Mouse (Mus musculus) B cell, adult 2 months (primary cell): Measurements from ENCODE around the gene Acox2.
A peak's percentile ranks its signal among the peaks of the same experiment; 100 is the strongest.

ENCODE experiments used
- DNase-seq, 2 experiments: peaks; one replicate each; pipeline ENCODE4 v3.0.0; 2022

Acox2 gene

DNA sequence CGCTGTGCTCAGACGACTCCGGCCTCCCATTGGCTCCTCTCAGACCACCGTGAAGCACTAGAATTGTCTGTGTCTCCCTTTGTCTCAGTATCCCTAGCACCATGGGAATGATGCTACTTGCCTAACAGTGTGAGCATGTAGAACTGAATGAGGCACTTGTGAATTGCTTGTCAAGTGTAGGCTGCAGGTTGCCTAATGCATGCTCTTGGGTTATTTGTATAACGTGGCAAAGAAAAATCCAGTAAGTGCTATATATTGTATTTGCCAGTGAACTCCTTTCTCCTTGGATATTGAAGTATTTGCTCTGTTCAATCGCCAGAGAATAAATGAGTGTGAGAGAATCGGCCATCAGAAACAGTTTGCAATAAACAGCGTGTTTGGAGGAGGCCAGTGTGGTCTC is 12.3 kb downstream of the Acox2 start:
- no peak for DNase-seq

DNA sequence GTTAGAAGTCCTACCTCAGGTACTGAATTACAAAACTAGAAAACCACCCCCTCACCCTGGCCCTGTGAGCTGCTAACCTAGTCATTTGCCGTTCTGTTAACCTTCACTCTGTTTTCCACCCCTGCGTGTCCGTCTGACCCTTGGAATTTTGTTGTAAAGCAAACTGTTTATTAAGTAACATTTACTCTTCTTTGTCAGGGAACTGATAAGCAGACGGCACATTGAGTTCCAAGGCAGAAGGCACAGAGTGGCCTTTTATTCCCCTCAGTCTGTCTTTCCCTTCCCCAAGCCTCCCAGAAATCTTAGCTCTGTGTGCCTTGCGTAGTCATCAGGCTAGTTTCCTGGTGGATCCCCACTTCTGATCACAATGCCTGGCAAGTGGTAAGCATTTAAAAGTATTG is 14.9 kb downstream of the Acox2 start:
- DNase-seq, result no peak

DNA sequence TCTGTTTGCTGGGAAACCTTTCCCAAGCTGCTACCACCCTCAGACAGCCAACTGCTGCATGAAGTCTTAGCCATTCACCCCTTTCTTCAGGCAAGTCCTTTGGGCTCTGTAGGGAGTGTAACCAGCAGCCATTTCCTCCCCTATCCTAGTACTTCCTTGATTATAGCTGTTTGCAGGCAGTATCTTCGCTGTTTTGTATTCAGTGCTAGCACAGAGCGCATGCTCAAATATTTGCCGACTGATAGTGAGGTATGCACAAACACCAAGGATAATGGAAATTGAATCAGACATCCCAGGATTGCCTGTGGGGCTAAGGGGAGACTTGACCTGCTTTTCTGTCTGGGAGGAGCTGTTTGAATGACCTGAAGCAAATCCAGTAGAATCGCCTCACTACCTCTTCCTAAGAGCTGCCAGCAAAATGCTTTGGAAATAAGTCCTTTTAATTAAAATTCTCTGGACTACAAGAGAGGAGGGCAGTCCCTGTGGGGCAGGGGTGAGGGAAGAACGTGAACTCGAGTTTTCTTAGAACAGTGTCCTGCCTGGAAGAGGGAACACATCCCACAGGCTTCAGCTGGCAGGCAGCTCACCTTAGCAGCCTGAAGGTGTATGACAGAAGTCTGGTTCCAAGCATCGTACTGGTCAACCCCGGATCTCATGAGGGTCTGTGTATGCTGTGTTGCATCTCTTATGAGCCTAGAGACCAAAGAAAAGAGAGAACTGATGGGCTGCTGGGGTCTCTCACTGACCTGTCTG is 15.8 kb downstream of the Acox2 start:
- no peak for DNase-seq

GRCm38 (mm10) chr14:8242388-8242920 is 16.7 kb downstream of the Acox2 start:
- no peak for DNase-seq

DNA sequence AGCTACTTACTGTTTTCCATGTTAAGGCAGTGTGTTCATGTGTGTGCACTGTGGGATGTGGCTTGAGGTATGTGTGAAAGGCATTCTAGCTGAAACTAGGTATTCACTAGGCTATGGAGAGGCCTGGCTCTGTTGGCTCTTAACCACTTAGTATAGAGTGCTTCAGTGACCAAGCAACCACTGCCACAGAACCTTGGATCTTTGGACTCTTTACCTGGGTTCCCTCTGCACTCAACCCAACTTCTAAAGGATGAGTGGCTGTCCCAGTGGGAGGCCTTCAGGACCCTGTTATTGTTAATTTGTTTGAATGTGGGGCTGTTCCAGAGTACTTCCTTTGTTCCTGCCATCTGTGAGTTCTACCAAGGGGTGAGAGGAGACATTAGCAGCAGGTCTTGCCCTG is 17.3 kb downstream of the Acox2 start:
- no peak for DNase-seq

- no peak for DNase-seq
Measured at GRCm38 (mm10) chr14:8233252-8233651, 25.9 kb downstream of the Acox2 start.

GRCm38 (mm10) chr14:8232155-8232910 is 26.8 kb downstream of the Acox2 start:
- DNase-seq, result no peak

GRCm38 (mm10) chr14:8229367-8230019 is 29.7 kb downstream of the Acox2 start:
- no peak for DNase-seq

DNA sequence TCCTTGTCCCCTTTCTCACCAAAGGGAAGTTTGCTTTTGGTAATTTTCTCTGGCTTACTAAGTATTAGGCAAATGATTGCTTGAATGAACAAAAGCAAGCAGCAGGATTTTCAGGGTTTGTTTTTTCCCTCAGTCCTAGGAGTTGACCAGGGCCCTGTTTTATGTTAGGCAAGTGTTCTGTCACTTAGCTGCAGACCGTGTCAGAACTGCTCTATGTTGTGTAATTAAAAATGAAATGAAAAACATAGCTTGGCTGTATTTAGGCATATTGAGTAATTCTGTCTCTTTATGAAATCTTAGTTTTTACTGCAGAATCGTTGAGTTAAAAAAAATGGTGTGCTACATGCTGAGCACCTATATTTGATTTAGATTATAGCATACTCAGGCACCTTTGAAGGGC is 34.3 kb downstream of the Acox2 start:
- no peak for DNase-seq

GRCm38 (mm10) chr14:8223506-8224293 is 35.5 kb downstream of the Acox2 start:
- no peak for DNase-seq

DNA sequence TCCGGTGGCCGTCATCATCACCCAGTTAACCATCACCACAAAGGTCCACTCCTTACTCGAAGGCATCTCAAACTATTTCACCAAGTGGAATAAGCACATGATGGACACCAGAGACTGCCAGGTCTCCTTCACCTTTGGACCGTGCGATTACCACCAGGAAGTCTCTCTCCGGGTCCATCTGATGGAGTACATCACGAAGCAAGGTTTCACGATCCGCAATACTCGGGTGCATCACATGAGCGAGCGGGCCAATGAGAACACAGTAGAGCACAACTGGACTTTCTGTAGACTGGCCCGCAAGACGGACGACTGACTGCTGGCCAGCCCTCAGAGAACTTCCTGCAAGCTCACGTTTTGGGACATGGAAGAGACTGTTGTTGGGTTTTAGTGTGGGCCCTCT is 36.6 kb downstream of the Acox2 start:
- no peak for DNase-seq

GRCm38 (mm10) chr14:8220912-8221311 is 38.2 kb downstream of the Acox2 start:
- no peak for DNase-seq

DNA sequence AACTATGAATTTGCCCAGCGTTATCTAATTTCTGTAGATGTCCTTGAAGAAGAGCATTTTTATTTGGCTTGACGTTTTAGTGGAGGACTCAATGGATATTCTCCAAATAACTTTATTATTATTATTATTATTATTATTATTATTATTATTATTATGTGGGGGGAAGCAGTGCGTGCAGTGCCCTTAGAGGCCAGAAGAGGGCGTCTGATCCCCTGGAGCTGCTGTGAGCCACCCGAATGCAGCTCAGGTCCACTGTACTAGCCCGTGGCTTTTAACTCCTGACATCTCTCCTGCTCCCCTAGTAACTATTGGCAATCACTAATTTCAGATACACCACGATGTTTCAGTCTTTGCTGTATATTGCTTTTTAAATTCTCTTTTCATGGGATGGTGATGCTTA is 38.8 kb downstream of the Acox2 start:
- DNase-seq, result peak; percentile 41 to 46

DNA sequence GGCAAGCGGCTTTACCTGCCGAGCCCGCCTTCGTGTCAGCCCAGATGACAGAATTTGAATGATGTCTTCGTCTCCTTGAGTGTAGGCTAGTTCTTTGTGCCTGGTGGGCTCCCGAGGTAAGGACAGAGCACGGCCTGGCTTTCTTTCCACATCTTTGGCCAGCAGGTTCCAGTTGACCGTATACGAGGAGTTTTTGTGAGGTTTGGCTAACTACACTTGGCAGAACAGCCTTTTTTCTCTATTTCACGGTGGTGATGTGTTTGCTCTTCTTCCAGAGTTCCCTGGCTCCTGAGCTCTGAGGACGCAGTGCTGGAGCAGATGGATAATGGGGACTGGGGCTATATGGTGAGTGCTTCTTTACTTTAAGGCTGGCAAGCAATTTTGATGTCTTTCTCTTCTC is 39.3 kb downstream of the Acox2 start:
- no peak for DNase-seq

DNA sequence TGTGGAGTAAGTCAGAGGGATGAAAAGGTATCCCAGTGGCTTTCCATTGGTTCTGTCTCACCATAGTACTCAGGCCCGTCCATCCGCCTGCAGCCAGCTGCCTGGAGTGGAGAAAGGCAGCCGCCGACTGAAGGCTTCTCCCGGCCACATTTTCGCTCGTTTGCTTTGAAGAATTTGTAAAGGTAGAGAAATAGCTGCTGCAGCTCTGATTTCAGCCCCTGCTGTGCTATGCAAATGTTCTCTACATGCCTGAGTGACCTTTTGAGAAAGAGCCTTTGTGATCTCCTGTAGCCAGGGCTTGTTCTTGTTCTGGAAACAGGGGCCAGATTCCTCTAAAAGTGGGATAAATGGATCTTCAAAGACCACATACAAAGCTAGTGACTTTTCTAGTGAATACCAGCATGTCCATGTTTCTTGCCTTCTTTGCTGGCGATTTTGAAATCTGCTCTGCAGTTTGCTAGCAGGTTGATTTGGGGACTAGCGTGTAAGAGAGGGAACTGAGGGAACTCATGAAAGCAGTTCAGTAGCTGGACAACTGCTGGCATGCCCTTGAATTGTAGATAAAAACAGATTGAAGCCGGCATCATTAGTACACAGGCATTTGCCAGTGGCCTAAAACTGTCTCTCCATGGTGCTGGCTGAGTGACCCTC is 40.3 kb downstream of the Acox2 start:
- DNase-seq, result peak; percentile 29 to 36

DNA sequence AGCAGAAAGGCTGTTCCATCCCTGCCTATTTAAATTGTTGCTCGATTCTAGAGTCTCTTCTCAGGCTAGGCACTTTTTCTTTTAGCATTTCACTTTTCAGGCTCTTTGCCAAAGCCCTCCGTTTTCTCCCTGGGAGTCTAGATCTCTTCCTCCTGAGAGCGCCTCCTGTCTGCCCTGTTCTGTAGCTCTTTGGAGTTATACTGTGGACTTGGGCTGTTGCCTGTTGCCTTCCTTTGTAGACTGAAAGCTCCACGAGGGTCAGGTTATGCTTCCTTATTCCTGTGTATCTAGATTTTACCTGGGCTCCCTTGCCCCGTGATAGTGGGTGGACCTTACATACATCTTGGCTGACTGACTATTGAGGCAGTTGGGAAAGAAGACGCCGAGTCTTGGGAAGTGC is 40.9 kb downstream of the Acox2 start:
- DNase-seq, result no peak

- no peak for DNase-seq
Measured at GRCm38 (mm10) chr14:8216100-8216499, 43.1 kb downstream of the Acox2 start.

- peak in 1 of 2 experiments; percentile 10 for DNase-seq
Measured at GRCm38 (mm10) chr14:8215208-8215778, 43.9 kb downstream of the Acox2 start.

DNA sequence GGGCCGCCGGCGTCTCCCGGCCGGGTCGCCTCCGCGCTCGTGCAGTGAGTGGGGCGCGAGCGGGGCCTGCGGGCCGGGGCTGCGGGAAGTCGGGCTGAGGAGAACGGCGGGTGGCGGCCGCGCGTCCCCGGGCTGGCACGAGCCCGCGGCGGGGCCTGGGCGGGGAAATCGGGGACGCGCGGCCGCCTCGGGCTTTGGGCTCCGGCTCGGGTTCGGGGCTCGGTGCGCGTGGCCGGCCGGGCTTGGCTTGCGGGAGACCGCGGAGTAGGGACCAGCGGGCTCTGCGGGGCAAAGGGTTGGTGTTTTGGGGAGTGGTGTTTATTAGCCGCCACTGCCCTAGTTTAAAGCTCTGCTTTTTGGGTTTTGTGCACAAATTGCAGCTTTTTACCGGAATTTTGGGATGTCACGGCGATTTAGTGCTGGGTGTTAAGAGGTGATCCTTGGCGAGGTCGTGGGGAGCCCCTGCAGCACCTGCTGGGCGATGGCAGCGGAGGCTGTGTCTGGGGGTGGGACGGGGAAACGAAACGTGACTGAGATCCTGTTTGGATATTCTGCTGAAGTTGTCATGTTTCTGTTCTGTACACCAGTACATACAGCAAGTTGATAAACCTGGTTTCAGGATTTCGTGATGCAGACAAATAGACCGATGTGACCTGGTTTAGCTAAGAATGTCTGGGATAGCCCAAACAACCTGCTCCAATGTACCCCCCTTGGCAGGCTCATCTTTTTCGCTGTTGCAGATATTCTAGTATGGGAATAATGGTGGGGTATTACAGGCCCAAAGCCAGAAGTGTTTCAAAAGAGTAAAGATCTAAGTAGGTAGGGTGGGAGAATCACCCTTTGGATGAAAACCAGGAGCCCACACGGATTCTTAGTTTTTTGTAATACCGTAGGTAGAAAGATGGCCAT is 44.6 kb downstream of the Acox2 start:
- peak in 1 of 2 experiments; percentile 60 for DNase-seq

- peak; percentile 98 for DNase-seq
Measured at GRCm38 (mm10) chr14:8213803-8214224, 45.3 kb downstream of the Acox2 start, which contains the start of gene Kctd6. Gene Kctd6, plus strand, starts transcription at chr14:8214140.

DNA sequence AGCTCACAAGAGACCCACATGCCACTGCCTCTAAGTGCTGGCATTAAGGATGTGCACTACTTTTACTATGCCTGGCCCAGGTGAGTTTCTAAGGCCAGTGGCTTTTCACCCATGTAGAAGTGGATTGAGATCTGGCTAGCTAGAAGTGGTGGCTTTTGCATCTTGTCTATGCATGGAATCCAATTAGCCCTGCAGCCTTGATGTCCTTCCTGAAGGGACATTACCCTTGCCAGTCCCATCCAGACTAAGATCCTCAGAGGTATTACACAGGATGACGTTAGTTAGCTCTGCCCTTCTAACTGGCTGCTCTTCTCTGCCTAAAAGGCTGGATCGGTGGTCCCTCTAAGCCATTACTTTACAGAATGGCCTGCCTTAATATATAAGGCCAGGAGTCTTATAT is 46.2 kb downstream of the Acox2 start:
- no peak for DNase-seq
